Mouse (Mus musculus) intestine, embryonic 16.5 days (tissue): ENCODE data around the gene Gm10638. TPM values are rescaled to one million over a fixed set of nuclear protein-coding genes. Genes with fewer than 3 reads are reported as not detected.

ENCODE experiments used
- ATAC-seq: fragments of 200-750 bp; cut with Nextera tagmentation; 2 replicates; pipeline ENCODE4 v1.8.0; 2017; ENCODE audit warnings: moderate TSS enrichment, moderate library complexity
- H3K27ac ChIP-seq: fragments of 300-500 bp; sonication (generic); 2 replicates; pipeline ENCODE4 v1.5.1; 2014; ENCODE audit warnings: mild to moderate bottlenecking, low read length
- H3K27me3 ChIP-seq: fragments of 300-500 bp; sonication (generic); replicated peaks from 2 replicates; pipeline ENCODE4 v1.6.1; 2014; ENCODE audit warnings: low read length, control low read depth, mixed read lengths; ENCODE audit not compliant: control insufficient read depth, insufficient read depth
- H3K36me3 ChIP-seq: fragments of 300-500 bp; sonication (generic); 2 replicates; pipeline ENCODE4 v1.6.1; 2014; ENCODE audit warnings: low read length, control low read depth; ENCODE audit not compliant: control insufficient read depth, insufficient read depth
- H3K4me1 ChIP-seq: fragments of 300-500 bp; sonication (generic); 2 replicates; pipeline ENCODE4 v1.6.1; 2014; ENCODE audit warnings: low read length, control low read depth, mixed read lengths; ENCODE audit not compliant: control insufficient read depth, insufficient read depth
- H3K4me2 ChIP-seq: fragments of 300-500 bp; sonication (generic); 2 replicates; pipeline ENCODE4 v1.6.1; 2014; ENCODE audit warnings: low read depth, low read length, control low read depth
- H3K4me3 ChIP-seq: fragments of 300-500 bp; sonication (generic); 2 replicates; pipeline ENCODE4 v1.5.1; 2014; ENCODE audit warnings: mild to moderate bottlenecking, low read length
- H3K9ac ChIP-seq: fragments of 300-500 bp; sonication (generic); 2 replicates; pipeline ENCODE4 v1.6.1; 2014; ENCODE audit warnings: low read depth, low read length
- H3K9me3 ChIP-seq: fragments of 300-500 bp; sonication (generic); 2 replicates; pipeline ENCODE4 v1.6.1; 2016; ENCODE audit warnings: low read length, control low read depth; ENCODE audit not compliant: control insufficient read depth
- WGBS: fragments of 180-500 bp; shearing (Covaris S2); extraction: QIAGEN DNeasy Blood & Tissue Kit; methylation state at CpG from one replicate; pipeline ENCODE4 v1.1.7; 2014; 5-methylcytosine and 5-hydroxymethylcytosine counted together
- polyA plus RNA-seq: library from polyadenylated mRNA; unstranded; fragments of >200 nt; fragmentation: Nextera tagmentation; extraction: Ambion mirVana; gene quantifications from 2 replicates; pipeline ENCODE4 v1.2.1, GENCODE M21; 2015

The Gm10638 gene
- polyA plus RNA-seq, result 0.91 and 2.1 TPM in 2 replicates

- under 1% methylated on average over 63 of the region's 88 CpGs for WGBS
- Histone ChIP-seq H3K9me3 (no peaks in the 10 kb centered on the region), H3K36me3 (no peaks in the 10 kb centered on the region), H3K27me3 (no peaks in the 10 kb centered on the region), H3K4me3 (peak within 1 kb of the TSS; percentile 87), H3K4me1 (peaks cover 18% of the 10 kb centered on the region), H3K27ac (peak within 1 kb of the TSS; percentile 97), H3K9ac (peak within 1 kb of the TSS; percentile 99), H3K4me2 (peak within 1 kb of the TSS; percentile 72)
- ATAC-seq, result peak; percentile 88
Observed at GRCm38 (mm10) chr8:86745221-86745934, at the start of gene Gm10638, which contains the start of gene Siah1a. Gene Gm10638 (plus strand): TSS chr8:86745699. Gene Siah1a (minus strand): TSS chr8:86745934.

DNA sequence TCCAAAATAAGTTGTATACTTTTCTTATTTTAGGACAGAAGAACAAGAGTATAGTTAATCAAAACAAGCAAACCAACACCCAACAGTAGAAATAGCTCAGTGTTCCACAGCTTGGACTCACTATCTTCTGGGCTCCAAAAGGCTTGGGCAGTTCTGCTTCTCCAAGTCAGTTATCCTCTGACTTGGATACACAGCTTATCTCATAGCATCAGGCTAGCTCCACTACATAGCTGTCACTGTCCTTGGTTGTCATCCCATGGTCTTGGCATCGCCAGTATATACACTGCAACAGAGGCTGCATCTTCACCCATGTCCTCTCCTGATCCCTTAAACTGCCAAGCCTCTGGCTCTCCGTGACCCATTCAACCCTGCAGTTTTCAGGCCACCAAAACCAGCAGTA, 49.8 kb upstream of the Gm10638 start:
- Histone ChIP-seq H3K27me3 (no peaks in the 10 kb centered on the region), H3K4me3 (no peak overlapping the region), H3K9ac (no peak overlapping the region), H3K27ac (no peak overlapping the region), H3K4me1 (no peaks in the 10 kb centered on the region), H3K36me3 (0 out of 2 replicates have a peak, but pooled peaks cover 3% of the 10 kb centered on the region), H3K9me3 (no peaks in the 10 kb centered on the region), H3K4me2 (no peak overlapping the region)
- 94% methylated on average over 2 of the region's 2 CpGs for WGBS
- ATAC-seq, result no peak

DNA sequence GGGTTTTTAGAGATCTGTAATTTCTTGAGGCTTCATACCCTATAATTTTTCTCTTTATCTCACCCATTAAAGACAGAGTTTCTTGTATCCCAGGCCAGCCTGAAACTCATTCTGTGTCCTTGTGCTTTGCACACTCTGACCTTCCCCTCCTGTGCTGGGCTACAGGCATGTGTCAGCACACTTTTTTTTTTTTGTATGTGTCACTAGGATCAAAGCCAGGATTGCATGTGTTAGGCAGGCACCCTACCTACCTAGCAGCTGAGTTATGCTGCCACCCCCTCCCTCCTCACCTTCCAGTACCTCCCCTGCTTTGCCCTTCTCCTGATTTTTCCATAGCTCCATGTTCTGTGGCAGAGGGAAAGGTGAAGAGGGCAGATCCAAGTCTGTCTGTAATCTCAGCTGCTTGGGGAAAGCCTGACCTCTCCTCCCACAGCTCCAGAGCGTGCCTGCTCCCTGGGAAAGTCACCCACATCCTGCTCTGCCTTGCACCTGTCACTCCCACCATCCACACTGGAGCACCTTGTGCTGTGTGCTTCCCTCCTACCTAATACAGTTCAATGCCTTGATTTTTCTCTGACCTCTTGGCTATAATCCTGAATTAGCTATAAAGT, 46.6 kb upstream of the Gm10638 start:
- H3K36me3 ChIP-seq, result 0 out of 2 replicates have a peak, but pooled peaks cover 3% of the 10 kb centered on the region
- H3K4me3 ChIP-seq, result no peak overlapping the region
- H3K27ac ChIP-seq, result no peak overlapping the region
- no peak overlapping the region for H3K4me2 ChIP-seq
- no peaks in the 10 kb centered on the region for H3K9me3 ChIP-seq
- no peaks in the 10 kb centered on the region for H3K4me1 ChIP-seq
- WGBS, result 63% methylated on average over 1 of the region's 1 CpGs
- no peaks in the 10 kb centered on the region for H3K27me3 ChIP-seq
- no peak overlapping the region for H3K9ac ChIP-seq
- peak; percentile 55; the same call in 1 of the 2 replicates for ATAC-seq

DNA sequence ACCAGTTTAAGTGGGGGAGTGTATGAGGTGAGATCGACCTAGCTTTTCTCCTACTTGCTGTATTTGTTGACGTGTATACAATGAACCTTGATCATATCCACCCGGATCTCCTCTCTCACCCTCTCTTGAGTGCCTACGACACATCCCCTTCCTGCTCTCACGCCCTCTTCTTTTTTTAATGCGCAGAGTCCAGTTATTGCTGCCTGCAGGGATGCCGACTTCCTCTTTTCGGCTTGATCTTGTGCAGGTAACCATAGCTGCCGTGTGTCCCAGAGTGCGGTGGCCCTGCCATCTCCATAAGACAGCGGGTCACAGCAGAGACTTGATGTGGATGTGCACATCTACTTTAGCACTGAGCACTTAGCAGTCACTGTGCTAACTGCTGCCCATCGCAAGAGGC, 46.0 kb upstream of the Gm10638 start:
- no peaks in the 10 kb centered on the region for H3K4me1 ChIP-seq
- no peaks in the 10 kb centered on the region for H3K27me3 ChIP-seq
- no peak overlapping the region for H3K9ac ChIP-seq
- H3K9me3 ChIP-seq, result no peaks in the 10 kb centered on the region
- no peak overlapping the region for H3K4me2 ChIP-seq
- H3K4me3 ChIP-seq, result no peak overlapping the region
- no peak overlapping the region for H3K27ac ChIP-seq
- WGBS, result 84% methylated on average over 12 of the region's 12 CpGs
- H3K36me3 ChIP-seq, result 0 out of 2 replicates have a peak, but pooled peaks cover 3% of the 10 kb centered on the region
- ATAC-seq, result no peak

DNA sequence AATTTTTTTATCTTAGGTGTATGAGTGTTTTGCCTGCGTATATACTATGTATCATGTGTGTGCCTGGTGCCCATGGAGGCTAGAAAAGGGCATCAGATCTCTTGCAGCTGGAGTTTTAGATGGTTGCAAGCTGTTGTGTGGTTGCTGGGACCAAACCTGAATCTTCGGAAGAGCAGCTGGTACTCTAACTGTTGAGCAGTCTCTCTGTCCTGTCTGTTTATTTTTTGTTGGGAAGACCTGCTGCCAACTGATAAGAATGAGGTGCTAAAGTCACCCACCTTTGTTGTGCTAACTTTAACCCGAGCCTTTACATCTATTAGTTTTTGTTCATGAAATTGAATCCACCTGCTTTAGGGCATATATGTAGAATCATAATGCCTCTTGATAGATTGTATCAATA, 43.0 kb upstream of the Gm10638 start:
- Histone ChIP-seq H3K9me3 (no peaks in the 10 kb centered on the region), H3K9ac (no peak overlapping the region), H3K27ac (no peak overlapping the region), H3K4me2 (no peak overlapping the region), H3K27me3 (no peaks in the 10 kb centered on the region), H3K4me3 (no peak overlapping the region), H3K36me3 (0 out of 2 replicates have a peak, but pooled peaks cover 3% of the 10 kb centered on the region), H3K4me1 (no peaks in the 10 kb centered on the region)
- no peak for ATAC-seq
- WGBS, result 80% methylated on average over 3 of the region's 3 CpGs

DNA sequence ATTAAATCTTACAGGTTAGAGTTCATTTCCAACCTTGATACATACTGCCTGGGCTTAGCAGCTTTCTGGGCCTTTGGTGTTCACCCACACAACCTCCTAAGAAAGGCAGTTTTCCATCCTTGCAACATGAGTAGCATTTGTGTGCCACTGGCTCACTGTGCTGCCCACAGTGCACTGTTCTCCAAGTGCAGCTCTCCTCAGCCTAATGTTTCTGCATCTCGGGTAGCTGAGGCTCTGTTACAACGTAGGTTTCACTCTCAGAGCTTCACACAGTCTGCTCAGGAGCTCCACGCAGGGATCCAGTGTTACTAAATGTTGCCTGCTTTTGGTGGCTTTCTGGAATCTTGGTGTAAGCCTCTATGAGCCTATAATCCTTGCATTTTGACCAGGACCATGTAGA, 40.2 kb upstream of the Gm10638 start:
- no peaks in the 10 kb centered on the region for H3K9me3 ChIP-seq
- WGBS, result 88% methylated on average over 3 of the region's 3 CpGs
- H3K4me2 ChIP-seq, result no peak overlapping the region
- no peak for ATAC-seq
- no peaks in the 10 kb centered on the region for H3K4me1 ChIP-seq
- no peak overlapping the region for H3K4me3 ChIP-seq
- no peak overlapping the region for H3K9ac ChIP-seq
- H3K27me3 ChIP-seq, result no peaks in the 10 kb centered on the region
- no peak overlapping the region for H3K27ac ChIP-seq
- 0 out of 2 replicates have a peak, but pooled peaks cover 3% of the 10 kb centered on the region for H3K36me3 ChIP-seq

DNA sequence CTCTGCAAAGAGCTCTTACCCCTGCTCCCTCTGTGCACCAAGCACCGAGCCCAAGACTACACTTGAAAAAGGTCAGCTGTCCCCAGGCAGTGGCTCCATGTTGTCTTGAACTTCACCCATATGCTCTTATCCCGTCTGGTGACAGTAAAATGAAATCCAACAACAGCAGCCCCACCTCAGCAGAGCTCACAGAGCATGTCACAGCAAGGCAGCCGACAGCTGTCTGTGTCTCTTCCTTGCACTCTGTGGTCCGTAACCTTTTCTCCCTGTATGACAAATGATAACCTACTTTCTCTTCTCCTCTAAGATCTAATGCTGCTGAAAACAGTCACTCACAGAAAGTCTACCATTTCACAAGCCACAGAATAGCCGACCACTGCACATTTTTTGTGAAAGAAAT, 38.7 kb upstream of the Gm10638 start:
- WGBS, result 75% methylated on average over 5 of the region's 5 CpGs
- Histone ChIP-seq H3K9me3 (no peaks in the 10 kb centered on the region), H3K9ac (no peak overlapping the region), H3K36me3 (0 out of 2 replicates have a peak, but pooled peaks cover 3% of the 10 kb centered on the region), H3K4me1 (no peaks in the 10 kb centered on the region), H3K4me3 (no peak overlapping the region), H3K27me3 (no peaks in the 10 kb centered on the region), H3K4me2 (no peak overlapping the region), H3K27ac (no peak overlapping the region)
- no peak for ATAC-seq

- ATAC-seq, result no peak
- Histone ChIP-seq H3K27ac (no peak overlapping the region), H3K9me3 (no peaks in the 10 kb centered on the region), H3K27me3 (no peaks in the 10 kb centered on the region), H3K4me2 (no peak overlapping the region), H3K4me3 (no peak overlapping the region), H3K4me1 (no peaks in the 10 kb centered on the region), H3K36me3 (0 out of 2 replicates have a peak, but pooled peaks cover 3% of the 10 kb centered on the region), H3K9ac (no peak overlapping the region)
- 66% methylated on average over 4 of the region's 4 CpGs for WGBS
Observed at GRCm38 (mm10) chr8:86707873-86708272, 37.6 kb upstream of the Gm10638 start.

GRCm38 (mm10) chr8:86712594-86712993, 32.9 kb upstream of the Gm10638 start:
- Histone ChIP-seq H3K4me2 (no peak overlapping the region), H3K4me1 (no peaks in the 10 kb centered on the region), H3K9ac (no peak overlapping the region), H3K4me3 (no peak overlapping the region), H3K36me3 (no peaks in the 10 kb centered on the region; the same call in 1 of the 2 replicates), H3K27me3 (no peaks in the 10 kb centered on the region), H3K9me3 (no peaks in the 10 kb centered on the region), H3K27ac (no peak overlapping the region)
- 88% methylated on average over 3 of the region's 3 CpGs for WGBS
- no peak for ATAC-seq
